Mouse (Mus musculus): ENCODE measurements at regions not wholly inside any gene's neighbourhood (a gene's known extent, or its start where the extent isn't known, plus 50 kb on each side); places are given as distances from the start of the nearest gene placed in this dataset.

DNA sequence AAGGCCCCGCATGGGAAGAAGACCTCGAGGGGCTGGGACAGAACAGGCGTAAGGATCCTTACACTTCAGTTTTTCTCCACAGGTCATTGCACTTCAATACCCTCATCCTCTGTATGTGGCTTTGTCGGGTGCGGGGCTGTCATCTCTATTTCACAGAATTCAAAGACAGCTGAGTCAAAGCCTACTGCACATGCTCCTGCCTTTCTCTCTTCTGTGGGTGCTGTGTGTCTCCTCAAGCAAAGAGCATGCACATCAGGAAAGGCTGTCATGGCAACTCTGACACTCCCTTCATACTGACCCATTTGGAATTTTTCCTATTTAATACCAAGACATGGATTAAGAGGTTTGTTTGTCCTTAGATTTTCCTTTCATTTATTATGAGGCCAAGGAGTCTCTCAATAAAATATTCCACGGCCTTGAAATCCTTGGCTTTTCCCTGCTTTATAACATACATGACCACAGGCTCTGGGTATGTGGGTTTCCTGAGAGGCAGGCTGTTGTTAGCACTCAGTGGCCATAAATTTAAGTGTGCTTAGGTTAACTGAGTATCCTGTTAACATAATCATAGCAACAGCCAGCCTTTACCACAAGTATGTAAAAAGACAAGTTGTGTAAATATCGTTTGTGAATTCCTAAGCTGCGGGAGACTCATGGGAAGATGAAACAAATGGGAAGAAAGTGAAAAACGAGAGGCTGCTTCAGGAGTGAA lies 574.5 kb downstream of the Dcdc2c start:
- Histone ChIP-seq H3K9ac (ENCODE audit: low read depth, low read length) (no peak overlapping the region), H3K36me3 (ENCODE audit: control insufficient read depth, insufficient read depth, low read length) (no peaks in the 10 kb centered on the region), H3K27me3 (ENCODE audit: control insufficient read depth, insufficient read depth, low read depth, low read length) (no peaks in the 10 kb centered on the region), H3K9me3 (replicated peaks; ENCODE audit: control insufficient read depth, low read length, poor library complexity, severe bottlenecking) (no peaks in the 10 kb centered on the region), H3K4me1 (ENCODE audit: control insufficient read depth, insufficient read depth, low read length) (peaks cover 16% of the 10 kb centered on the region), H3K27ac (ENCODE audit: low read length) (peak overlapping the region; percentile 30), H3K4me3 (ENCODE audit: low read depth, low read length) (no peak overlapping the region), H3K4me2 (ENCODE audit: low read length) (no peak overlapping the region)
- 30% methylated on average over 9 of the region's 9 CpGs for WGBS
- ATAC-seq = 0 out of 2 replicates have a peak, but pooled peaks have one; percentile 58

DNA sequence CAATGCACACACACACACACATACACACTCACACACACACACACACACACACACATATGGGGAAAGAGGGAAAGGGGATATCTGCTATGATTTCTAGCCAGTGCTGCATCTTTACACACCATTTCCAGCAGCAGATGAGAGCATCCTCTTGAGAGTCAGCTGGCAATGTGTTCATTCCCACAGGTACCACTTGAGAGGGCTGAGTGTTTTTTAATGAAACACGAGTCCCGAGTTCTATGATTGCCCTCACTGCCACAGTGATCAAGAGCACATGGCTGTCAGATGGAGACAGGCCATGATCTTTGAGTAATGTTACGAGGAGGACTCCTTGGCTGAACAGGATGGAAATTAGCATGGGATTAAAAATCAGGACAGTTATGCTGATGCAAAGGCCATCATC lies 589.3 kb downstream of the Dcdc2c start:
- ATAC-seq = no peak
- no peak overlapping the region for H3K27ac ChIP-seq (ENCODE audit: low read length)
- 30% methylated on average over 3 of the region's 3 CpGs for WGBS

DNA sequence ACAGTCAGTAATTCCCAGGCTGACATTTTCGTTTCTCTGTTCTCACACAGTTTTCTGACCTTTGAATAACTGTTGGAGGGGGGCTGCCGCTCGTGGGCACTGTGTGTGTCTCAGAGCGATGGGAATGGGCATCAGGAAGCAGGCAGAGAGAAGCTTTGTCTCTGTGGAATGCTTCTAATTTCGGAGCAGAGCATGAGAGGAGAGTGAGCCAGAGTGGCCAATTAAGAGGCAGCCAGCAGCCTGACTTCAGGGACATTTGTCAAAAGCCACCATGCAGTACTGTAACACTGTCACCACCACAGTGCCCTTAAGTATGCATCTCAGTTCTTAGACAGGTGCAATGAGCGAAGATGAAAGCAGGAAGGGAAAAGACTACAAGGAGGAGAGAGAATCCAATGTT lies 592.1 kb downstream of the Dcdc2c start:
- peak overlapping the region; percentile 57 for H3K27ac ChIP-seq (ENCODE audit: low read length)
- ATAC-seq = peak; percentile 42; the same call in 1 of the 2 replicates
- WGBS = 27% methylated on average over 6 of the region's 6 CpGs
- no peaks in the 10 kb centered on the region for H3K36me3 ChIP-seq (ENCODE audit: control insufficient read depth, insufficient read depth, low read length)
- no peaks in the 10 kb centered on the region for H3K27me3 ChIP-seq (ENCODE audit: control insufficient read depth, insufficient read depth, low read depth, low read length)
- H3K4me1 ChIP-seq (ENCODE audit: control insufficient read depth, insufficient read depth, low read length) = peaks cover 5% of the 10 kb centered on the region; the same call in 1 of the 2 replicates
- no peaks in the 10 kb centered on the region for H3K9me3 ChIP-seq (replicated peaks; ENCODE audit: control insufficient read depth, low read length, poor library complexity, severe bottlenecking)
- peak overlapping the region; percentile 12; the same call in 1 of the 2 replicates for H3K4me2 ChIP-seq (ENCODE audit: low read length)
- H3K4me3 ChIP-seq (ENCODE audit: low read depth, low read length) = no peak overlapping the region
- H3K9ac ChIP-seq (ENCODE audit: low read depth, low read length) = no peak overlapping the region

More for the DNA sequence above, 589.3 kb downstream of the Dcdc2c start:
- Histone ChIP-seq H3K4me2 (ENCODE audit: low read length) (no peak overlapping the region), H3K4me3 (ENCODE audit: low read depth, low read length) (no peak overlapping the region), H3K9ac (ENCODE audit: low read depth, low read length) (no peak overlapping the region), H3K9me3 (replicated peaks; ENCODE audit: control insufficient read depth, low read length, poor library complexity, severe bottlenecking) (no peaks in the 10 kb centered on the region), H3K4me1 (ENCODE audit: control insufficient read depth, insufficient read depth, low read length) (peaks cover 5% of the 10 kb centered on the region; the same call in 1 of the 2 replicates), H3K36me3 (ENCODE audit: control insufficient read depth, insufficient read depth, low read length) (no peaks in the 10 kb centered on the region), H3K27me3 (ENCODE audit: control insufficient read depth, insufficient read depth, low read depth, low read length) (no peaks in the 10 kb centered on the region)

DNA sequence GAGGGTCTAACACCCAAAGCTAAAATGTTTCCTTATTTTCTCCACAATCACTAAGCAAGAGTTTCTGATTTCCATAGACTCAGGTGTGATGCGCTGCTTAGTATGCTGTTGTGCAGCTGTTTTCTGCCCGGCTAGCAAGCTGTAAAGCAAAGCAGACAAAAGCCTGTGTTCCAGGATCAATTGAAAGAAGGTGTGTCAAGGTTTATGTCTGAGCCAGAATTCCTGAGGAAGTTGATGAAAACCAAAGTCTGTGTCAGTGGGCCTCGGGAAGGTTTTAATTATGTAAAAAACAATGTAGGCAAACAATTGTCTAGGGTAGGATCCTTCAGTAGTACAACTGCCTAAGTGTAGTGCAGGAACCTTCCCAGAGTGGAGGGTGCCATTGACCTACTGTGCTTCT lies 604.6 kb downstream of the Dcdc2c start:
- Histone ChIP-seq H3K36me3 (ENCODE audit: control insufficient read depth, insufficient read depth, low read length) (no peaks in the 10 kb centered on the region), H3K9me3 (replicated peaks; ENCODE audit: control insufficient read depth, low read length, poor library complexity, severe bottlenecking) (no peaks in the 10 kb centered on the region), H3K4me1 (ENCODE audit: control insufficient read depth, insufficient read depth, low read length) (peaks cover 18% of the 10 kb centered on the region), H3K9ac (ENCODE audit: low read depth, low read length) (no peak overlapping the region), H3K4me3 (ENCODE audit: low read depth, low read length) (no peak overlapping the region), H3K27ac (ENCODE audit: low read length) (no peak overlapping the region), H3K27me3 (ENCODE audit: control insufficient read depth, insufficient read depth, low read depth, low read length) (no peaks in the 10 kb centered on the region), H3K4me2 (ENCODE audit: low read length) (no peak overlapping the region)
- WGBS = 66% methylated on average over 3 of the region's 3 CpGs
- ATAC-seq = no peak

DNA sequence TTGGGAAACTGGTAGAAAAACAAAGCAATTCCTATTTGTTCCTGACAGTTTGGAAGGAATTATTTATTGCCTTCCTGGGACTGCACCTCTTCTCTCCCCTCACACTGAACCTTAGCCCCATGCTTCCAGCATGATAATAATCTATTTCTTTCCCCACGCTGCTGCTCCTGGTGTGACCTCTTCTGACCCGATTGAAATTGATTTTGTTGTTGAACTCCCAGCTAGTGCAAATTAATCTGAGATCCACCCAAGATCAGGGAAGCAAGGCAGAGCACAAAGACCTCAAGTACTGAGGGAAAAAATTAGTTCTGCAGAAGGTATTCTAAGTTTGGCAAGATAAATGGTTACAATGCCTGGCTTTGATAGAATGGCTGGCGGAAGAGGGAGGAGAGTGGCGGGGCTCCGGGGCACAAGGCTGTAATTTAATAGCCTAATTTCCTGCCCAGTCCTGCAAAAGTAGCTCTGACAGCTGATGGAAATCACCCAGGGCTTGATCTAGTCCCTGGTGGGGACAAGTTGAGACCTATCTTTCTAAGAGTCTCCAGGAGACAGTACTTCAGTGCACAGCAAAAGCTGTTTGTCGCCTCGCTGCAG lies 604.6 kb upstream of the Sox11 start:
- Histone ChIP-seq H3K9ac (ENCODE audit: low read depth, low read length) (no peak overlapping the region), H3K4me1 (ENCODE audit: control insufficient read depth, insufficient read depth, low read length) (peaks cover 18% of the 10 kb centered on the region), H3K27me3 (ENCODE audit: control insufficient read depth, insufficient read depth, low read depth, low read length) (no peaks in the 10 kb centered on the region), H3K9me3 (replicated peaks; ENCODE audit: control insufficient read depth, low read length, poor library complexity, severe bottlenecking) (no peaks in the 10 kb centered on the region), H3K36me3 (ENCODE audit: control insufficient read depth, insufficient read depth, low read length) (no peaks in the 10 kb centered on the region), H3K27ac (ENCODE audit: low read length) (no peak overlapping the region), H3K4me2 (ENCODE audit: low read length) (no peak overlapping the region), H3K4me3 (ENCODE audit: low read depth, low read length) (no peak overlapping the region)
- ATAC-seq = no peak
- WGBS = 46% methylated on average over 7 of the region's 7 CpGs

DNA sequence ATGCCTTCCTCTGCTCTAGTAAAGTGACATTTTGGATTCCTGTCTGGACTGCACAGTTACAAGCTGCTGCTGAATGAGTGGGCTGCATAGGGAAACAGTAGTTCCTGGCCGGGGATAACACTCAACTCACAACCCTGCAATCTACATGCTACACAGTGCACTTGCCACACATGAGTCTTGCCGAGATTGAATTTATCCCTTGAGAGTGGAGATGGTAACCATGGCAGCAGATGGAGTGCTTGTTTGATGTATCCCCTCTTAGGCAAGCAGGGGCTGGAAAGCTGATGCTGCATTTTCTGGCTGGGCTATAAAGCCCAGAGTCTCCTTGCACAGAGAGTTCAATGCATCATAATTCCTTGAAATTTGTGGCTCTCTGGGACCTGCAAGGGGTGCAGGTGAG lies 603.0 kb upstream of the Sox11 start:
- H3K4me3 ChIP-seq (ENCODE audit: low read depth, low read length) = no peak overlapping the region
- no peak overlapping the region; the same call in 1 of the 2 replicates for H3K4me2 ChIP-seq (ENCODE audit: low read length)
- H3K36me3 ChIP-seq (ENCODE audit: control insufficient read depth, insufficient read depth, low read length) = no peaks in the 10 kb centered on the region
- H3K27ac ChIP-seq (ENCODE audit: low read length) = peak overlapping the region; percentile 61
- WGBS = 20% methylated on average over 2 of the region's 2 CpGs
- H3K9me3 ChIP-seq (replicated peaks; ENCODE audit: control insufficient read depth, low read length, poor library complexity, severe bottlenecking) = no peaks in the 10 kb centered on the region
- no peak overlapping the region for H3K9ac ChIP-seq (ENCODE audit: low read depth, low read length)
- peaks cover 18% of the 10 kb centered on the region for H3K4me1 ChIP-seq (ENCODE audit: control insufficient read depth, insufficient read depth, low read length)
- no peaks in the 10 kb centered on the region for H3K27me3 ChIP-seq (ENCODE audit: control insufficient read depth, insufficient read depth, low read depth, low read length)
- ATAC-seq = peak; percentile 91

DNA sequence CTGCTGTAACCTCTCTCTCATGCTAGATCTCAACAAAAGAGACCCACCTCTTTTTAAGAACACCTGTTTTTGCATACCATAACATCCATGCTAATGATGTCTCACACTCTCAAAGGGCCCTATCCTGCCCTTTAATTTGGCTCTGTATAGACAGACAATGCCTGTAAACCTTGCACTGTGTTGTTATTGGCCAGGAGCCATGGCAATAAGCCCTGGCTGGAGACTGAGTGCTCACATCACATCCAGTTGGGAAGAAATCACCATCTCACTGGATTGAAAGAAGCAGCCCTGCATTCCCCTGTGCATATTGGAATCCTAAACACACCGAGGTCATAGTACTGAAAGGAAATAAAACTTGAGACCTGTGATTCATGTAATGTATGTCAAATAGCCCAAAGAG lies 598.7 kb upstream of the Sox11 start:
- Histone ChIP-seq H3K4me1 (ENCODE audit: control insufficient read depth, insufficient read depth, low read length) (peaks cover 12% of the 10 kb centered on the region), H3K27me3 (ENCODE audit: control insufficient read depth, insufficient read depth, low read depth, low read length) (no peaks in the 10 kb centered on the region), H3K9ac (ENCODE audit: low read depth, low read length) (no peak overlapping the region), H3K4me3 (ENCODE audit: low read depth, low read length) (no peak overlapping the region), H3K36me3 (ENCODE audit: control insufficient read depth, insufficient read depth, low read length) (no peaks in the 10 kb centered on the region), H3K27ac (ENCODE audit: low read length) (no peak overlapping the region), H3K9me3 (replicated peaks; ENCODE audit: control insufficient read depth, low read length, poor library complexity, severe bottlenecking) (no peaks in the 10 kb centered on the region), H3K4me2 (ENCODE audit: low read length) (no peak overlapping the region)
- no peak for ATAC-seq
- 85% methylated on average over 1 of the region's 1 CpGs for WGBS

DNA sequence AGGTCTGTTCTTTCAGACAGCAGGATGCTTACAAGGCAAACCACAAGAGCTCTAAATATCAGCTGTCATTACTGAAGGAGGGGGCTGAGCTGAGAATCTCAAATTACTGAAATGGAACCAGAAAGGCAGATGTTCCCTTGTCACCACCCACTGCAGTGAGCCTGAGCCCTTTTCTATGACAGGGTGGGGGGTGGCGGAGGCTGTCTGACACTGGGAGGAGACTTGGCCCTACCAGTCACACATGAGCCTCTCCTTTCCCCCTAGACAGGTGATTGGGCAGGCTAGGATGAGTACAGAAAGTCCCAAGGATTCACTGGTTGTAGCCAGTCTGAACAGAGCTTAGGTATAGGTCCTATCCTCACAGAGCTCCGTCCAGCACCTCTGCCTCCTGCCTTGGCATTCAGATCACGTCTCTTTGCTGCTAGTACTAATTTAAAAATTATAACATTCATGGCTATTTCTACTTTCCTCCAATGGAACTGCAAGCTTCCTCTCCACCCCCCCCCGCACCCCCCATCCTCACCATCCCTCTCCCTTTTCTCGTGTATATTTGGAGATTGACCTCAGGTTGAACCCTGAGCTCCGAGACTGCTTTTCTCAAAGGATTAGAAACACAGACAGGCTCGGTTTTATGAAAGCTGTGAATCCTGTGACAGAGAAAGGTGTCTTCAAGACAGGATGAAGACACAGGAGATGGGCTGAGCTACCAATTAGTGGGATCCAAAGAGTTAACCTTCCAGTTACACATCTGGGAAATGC lies 590.2 kb upstream of the Sox11 start:
- peak; percentile 71 for ATAC-seq
- Histone ChIP-seq H3K9me3 (replicated peaks; ENCODE audit: control insufficient read depth, low read length, poor library complexity, severe bottlenecking) (no peaks in the 10 kb centered on the region), H3K36me3 (ENCODE audit: control insufficient read depth, insufficient read depth, low read length) (no peaks in the 10 kb centered on the region), H3K4me1 (ENCODE audit: control insufficient read depth, insufficient read depth, low read length) (peaks cover 19% of the 10 kb centered on the region), H3K9ac (ENCODE audit: low read depth, low read length) (no peak overlapping the region), H3K27ac (ENCODE audit: low read length) (no peak overlapping the region), H3K4me2 (ENCODE audit: low read length) (no peak overlapping the region), H3K4me3 (ENCODE audit: low read depth, low read length) (no peak overlapping the region), H3K27me3 (ENCODE audit: control insufficient read depth, insufficient read depth, low read depth, low read length) (no peaks in the 10 kb centered on the region)
- WGBS = 32% methylated on average over 7 of the region's 7 CpGs
